Mouse (Mus musculus) cortical plate, adult 2 months (tissue): ENCODE results near the gene Marf1.

Experiments
- CTCF ChIP-seq: fragments of 200-500 bp; IDR thresholded peaks from 2 replicates; pipeline ENCODE4 v1.5.1; 2011; ENCODE audit warnings: mild to moderate bottlenecking, control low read depth, low read length; ENCODE audit not compliant: insufficient read depth; ENCODE audit errors: extremely low read depth
- POLR2A ChIP-seq: fragments of 200-500 bp; IDR thresholded peaks from 2 replicates; pipeline ENCODE4 v1.6.1; 2011; ENCODE audit warnings: mild to moderate bottlenecking, low read length, control low read depth; ENCODE audit not compliant: insufficient read depth; ENCODE audit errors: extremely low read depth

GRCm38 (mm10) chr16:14147712-14148111 lies 15.4 kb downstream of the Marf1 start:
- TF ChIP-seq POLR2A, result no peak
- no peak for TF ChIP-seq CTCF
